Mouse (Mus musculus): Measurements from ENCODE around the gene Mpp1.

DNA sequence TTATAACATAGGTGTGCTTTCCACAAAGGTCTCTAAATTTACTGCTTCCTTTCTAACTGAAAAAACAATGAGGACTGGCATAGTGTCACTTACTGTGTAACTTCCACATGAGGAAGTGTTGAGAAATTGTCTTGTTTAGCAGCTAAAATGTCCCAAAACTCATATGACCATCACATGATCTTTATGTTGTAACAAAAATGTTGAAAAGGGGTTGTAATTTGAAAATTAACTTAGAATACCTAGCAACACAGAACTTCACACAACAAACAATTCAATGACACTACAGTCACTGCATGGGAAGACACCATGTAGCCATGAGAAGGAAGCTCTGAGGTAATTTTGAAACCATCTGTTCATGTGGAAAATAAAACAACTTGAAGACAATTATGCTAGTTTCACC is 3.9 kb downstream of the Mpp1 start:
- TF ChIP-seq CTCF (IDR thresholded peaks at IDR 0.05) (no peak), EP300 (IDR thresholded peaks at IDR 0.05) (no peak)

Measured in lung, postnatal 0 days (tissue).